Mouse (Mus musculus): ENCODE data around the gene Zfp933. TPM values are rescaled to one million over a fixed set of nuclear protein-coding genes. Genes with fewer than 3 reads are reported as not detected.
"Not testable (repeated sequence)": the region's sequence is repeated elsewhere in the genome, so short reads cannot be mapped to it uniquely, and the experiment has no call there.

Gene Zfp933
- polyA plus RNA-seq, 1 experiment = not detected

DNA sequence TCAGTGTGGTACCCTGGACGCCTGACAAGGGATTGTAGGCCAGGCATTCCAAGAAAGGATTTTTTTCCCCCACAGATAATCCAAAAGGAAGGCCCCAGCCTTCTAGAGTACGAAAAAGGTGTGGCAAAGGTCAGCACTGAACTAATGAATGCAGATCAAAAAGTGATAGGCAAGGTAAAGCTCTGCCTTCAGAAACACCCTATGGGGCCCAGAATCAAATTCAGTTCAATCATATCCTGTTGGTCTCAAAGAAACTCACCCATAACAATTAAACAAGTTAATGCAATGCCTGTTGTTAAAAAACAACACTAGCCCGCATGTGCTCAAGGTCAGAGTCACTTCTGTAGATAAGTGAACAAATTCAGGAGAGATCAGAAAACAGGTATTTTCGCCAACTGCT, 23.8 kb downstream of the Zfp933 start:
- 97% methylated on average over 4 of the region's 4 CpGs for WGBS
- Histone ChIP-seq H3K4me1 (ENCODE audit: control insufficient read depth, insufficient read depth, low read length) (no peaks in the 10 kb centered on the region), H3K4me3 (ENCODE audit: insufficient read depth, low read depth, low read length) (no peak overlapping the region), H3K27ac (ENCODE audit: insufficient read depth, low read depth, low read length) (no peak overlapping the region)
- TF ChIP-seq CTCF (IDR thresholded peaks at IDR 0.05; ENCODE audit: insufficient read depth, low read depth, low read length) (no peak), POLR2A (IDR thresholded peaks at IDR 0.05; ENCODE audit: insufficient read depth, low read depth, low read length) (no peak)

DNA sequence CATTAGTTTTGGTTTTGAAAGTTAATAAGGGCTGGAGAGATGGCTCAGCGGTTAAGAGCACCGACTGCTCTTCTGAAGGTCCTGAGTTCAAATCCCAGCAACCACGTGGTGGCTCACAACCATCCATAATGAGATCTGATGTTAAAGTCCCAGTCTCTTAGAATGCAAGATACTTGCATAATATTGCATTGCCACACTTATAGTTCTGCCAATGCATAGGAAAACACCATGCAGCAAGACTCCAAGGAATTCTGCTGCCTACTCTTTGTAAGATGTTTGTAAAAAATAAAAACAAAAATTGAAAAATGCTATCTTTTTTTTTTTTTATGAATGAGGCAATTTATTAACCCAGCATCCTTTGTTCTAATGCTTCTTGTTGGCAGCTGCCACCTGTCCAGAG, 26.8 kb downstream of the Zfp933 start:
- 91% methylated on average over 3 of the region's 3 CpGs for WGBS

DNA sequence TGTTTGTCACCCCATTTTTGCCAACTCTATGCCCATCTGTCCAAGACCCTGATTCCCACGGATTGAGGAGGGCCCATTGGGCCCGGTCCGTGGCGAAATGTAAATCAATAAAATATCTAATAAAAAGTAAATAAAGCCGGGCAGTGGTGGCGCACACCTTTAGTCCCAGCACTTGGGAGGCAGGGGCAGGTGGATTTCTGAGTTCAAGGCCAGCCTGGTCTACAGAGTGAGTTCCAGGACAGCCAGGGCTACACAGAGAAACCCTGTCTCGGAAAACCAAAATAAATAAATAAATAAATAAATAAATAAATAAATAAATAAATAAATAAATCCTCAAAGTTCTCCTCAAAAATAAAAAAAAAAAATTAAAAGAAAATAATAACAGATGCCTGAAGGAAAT, 28.5 kb downstream of the Zfp933 start:
- whole genome bisulfite sequencing = 84% methylated on average over 7 of the region's 7 CpGs
- not testable (repeated sequence) for H3K4me1 ChIP-seq (ENCODE audit: control insufficient read depth, insufficient read depth, low read length); H3K4me3 ChIP-seq (ENCODE audit: insufficient read depth, low read depth, low read length); H3K27ac ChIP-seq (ENCODE audit: insufficient read depth, low read depth, low read length)

More for the DNA sequence above, 26.8 kb downstream of the Zfp933 start:
- H3K27ac ChIP-seq (ENCODE audit: insufficient read depth, low read depth, low read length); H3K4me1 ChIP-seq (ENCODE audit: control insufficient read depth, insufficient read depth, low read length); H3K4me3 ChIP-seq (ENCODE audit: insufficient read depth, low read depth, low read length): not testable (repeated sequence)

DNA sequence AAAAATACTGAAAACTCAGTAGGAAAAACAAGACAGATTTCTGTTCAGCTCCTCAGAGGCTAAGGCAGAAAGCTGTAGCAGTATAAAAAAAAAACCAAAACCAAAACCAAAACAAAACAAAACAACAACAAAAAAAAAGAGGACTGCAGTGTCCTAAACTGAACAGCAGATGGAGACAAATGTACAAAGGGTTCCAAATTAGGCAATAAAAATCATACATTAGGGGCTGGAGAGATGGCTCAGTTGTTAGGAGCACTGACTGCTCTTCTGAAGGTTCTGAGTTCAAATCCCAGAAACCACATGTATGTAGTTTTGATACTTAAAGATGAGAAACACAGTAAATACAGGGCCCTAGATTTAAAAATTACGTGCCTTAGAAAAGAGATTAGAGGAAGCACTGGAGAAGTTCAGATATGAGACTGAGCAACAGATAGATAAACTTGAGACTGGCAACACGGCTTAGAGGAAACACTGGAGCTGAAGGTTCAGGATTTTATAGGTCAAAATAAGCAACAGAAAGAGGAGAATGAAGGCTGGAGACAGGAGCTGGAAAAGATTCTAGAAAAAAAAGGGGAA, 33.5 kb downstream of the Zfp933 start:
- no peak overlapping the region for H3K27ac ChIP-seq (ENCODE audit: insufficient read depth, low read depth, low read length)
- no peaks in the 10 kb centered on the region for H3K4me1 ChIP-seq (ENCODE audit: control insufficient read depth, insufficient read depth, low read length)
- WGBS = 73% methylated on average over 2 of the region's 2 CpGs
- TF ChIP-seq CTCF (IDR thresholded peaks at IDR 0.05; ENCODE audit: insufficient read depth, low read depth, low read length) = no peak
- no peak for TF ChIP-seq POLR2A (IDR thresholded peaks at IDR 0.05; ENCODE audit: insufficient read depth, low read depth, low read length)
- H3K4me3 ChIP-seq (ENCODE audit: insufficient read depth, low read depth, low read length) = no peak overlapping the region

DNA sequence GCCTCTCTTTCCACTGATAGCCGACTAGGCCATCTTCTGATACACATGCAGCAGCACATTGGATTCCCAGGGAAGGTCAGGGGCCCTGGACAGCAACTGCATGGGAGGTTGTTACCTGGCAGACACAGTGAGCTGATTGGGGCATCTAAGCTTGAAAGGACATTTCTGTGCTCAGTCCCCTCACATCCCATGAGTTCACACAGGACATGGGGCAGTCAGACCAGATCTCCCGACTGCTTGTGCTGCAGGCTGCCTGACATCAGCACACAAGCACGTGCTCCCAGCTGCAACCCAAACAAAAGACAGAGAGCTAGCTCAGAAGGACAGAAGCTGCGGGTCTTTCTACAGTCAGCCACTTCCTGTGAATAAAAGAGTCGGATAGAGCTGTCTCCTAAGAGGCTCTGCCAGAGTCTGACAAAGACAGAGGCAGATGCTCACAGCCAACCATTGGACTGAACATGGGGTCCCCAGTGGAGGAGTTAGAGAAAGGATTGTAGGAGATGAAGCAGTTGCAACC, 34.9 kb downstream of the Zfp933 start:
- WGBS = 36% methylated on average over 5 of the region's 5 CpGs
- peaks cover 3% of the 10 kb centered on the region for H3K4me1 ChIP-seq (ENCODE audit: control insufficient read depth, insufficient read depth, low read length)
- no peak overlapping the region for H3K27ac ChIP-seq (ENCODE audit: insufficient read depth, low read depth, low read length)
- H3K4me3 ChIP-seq (ENCODE audit: insufficient read depth, low read depth, low read length) = no peak overlapping the region
- TF ChIP-seq CTCF (IDR thresholded peaks at IDR 0.05; ENCODE audit: insufficient read depth, low read depth, low read length) = no peak
- no peak for TF ChIP-seq POLR2A (IDR thresholded peaks at IDR 0.05; ENCODE audit: insufficient read depth, low read depth, low read length)

DNA sequence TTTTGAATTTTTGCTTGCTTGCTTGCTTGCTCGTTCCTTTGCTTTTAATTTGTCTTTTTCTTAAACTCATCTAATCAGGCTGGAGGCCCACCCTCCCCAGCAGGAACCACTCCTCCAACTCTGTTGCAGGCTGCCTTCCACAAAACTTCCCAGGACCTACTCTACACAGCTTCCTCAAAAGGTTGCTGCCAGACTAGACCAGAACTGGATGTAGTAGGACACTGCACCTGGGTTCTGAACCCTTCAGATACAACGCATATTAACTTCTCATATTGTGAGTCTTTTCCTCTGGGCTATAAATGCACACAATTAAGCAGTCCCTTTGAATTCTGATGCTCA, 38.2 kb downstream of the Zfp933 start:
- H3K4me1 ChIP-seq (ENCODE audit: control insufficient read depth, insufficient read depth, low read length); H3K27ac ChIP-seq (ENCODE audit: insufficient read depth, low read depth, low read length); H3K4me3 ChIP-seq (ENCODE audit: insufficient read depth, low read depth, low read length): not testable (repeated sequence)
- 41% methylated on average over 2 of the region's 2 CpGs for WGBS

DNA sequence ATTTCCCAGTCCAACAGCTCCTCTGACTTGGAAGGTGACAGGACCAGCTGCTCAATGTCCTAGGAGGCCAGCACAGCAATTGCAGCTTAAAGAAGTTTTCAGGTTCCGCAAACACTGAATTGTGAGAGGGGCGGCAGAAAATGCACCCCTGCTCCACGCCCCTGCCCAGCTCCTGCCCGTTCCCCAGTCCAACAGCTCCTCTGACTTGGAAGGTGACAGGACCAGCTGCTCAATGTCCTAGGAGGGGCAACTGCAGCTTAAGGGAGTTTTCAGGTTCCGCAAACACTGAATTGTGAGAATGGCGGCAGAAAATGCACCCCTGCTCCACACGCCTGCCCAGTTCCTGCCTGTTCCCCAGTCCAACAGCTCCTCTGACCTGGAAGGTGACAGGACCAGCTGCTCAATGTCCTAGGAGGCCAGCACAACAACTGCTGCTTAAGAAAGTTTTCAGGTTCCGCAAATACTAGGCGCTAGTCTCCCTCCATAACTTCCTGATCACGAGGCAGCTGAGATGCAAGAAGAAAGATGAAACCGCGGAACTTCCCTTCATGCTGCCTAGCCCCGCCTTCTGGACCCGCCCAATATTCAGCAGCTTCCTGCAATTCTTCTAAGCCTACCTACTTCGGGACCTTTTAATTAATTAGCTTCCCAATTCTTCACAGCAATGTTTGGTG, 38.7 kb downstream of the Zfp933 start, which contains the start of gene Zfp984:
Gene Zfp984 (minus strand): TSS at position 497 of the 674 bp plus-strand sequence.
- not testable (repeated sequence) for H3K4me1 ChIP-seq (ENCODE audit: control insufficient read depth, insufficient read depth, low read length); H3K27ac ChIP-seq (ENCODE audit: insufficient read depth, low read depth, low read length)
- peak within 1 kb of the TSS; percentile 29 for H3K4me3 ChIP-seq (ENCODE audit: insufficient read depth, low read depth, low read length)
- 16% methylated on average over 15 of the region's 15 CpGs for WGBS

DNA sequence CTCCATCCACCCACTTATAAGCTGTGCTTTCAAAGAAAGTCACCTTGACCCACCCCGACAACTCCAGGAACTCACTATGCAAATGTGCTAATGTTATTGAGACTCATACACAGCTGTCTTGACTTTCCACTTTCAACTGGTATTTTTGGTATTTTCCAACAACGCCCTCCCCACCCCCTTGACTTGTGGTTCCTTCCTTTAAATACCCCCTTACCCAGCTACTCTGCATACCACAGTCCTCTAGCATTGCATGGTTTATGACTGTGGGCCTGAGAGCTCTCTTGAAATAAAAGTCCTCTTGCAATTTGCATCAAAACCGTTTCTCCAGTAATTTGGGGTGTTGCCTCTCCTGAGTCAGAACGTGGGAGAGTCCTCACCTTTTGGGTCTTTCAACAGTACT, 39.7 kb downstream of the Zfp933 start:
- not testable (repeated sequence) for H3K4me1 ChIP-seq (ENCODE audit: control insufficient read depth, insufficient read depth, low read length); H3K4me3 ChIP-seq (ENCODE audit: insufficient read depth, low read depth, low read length); H3K27ac ChIP-seq (ENCODE audit: insufficient read depth, low read depth, low read length)
- WGBS = 79% methylated on average over 4 of the region's 4 CpGs

DNA sequence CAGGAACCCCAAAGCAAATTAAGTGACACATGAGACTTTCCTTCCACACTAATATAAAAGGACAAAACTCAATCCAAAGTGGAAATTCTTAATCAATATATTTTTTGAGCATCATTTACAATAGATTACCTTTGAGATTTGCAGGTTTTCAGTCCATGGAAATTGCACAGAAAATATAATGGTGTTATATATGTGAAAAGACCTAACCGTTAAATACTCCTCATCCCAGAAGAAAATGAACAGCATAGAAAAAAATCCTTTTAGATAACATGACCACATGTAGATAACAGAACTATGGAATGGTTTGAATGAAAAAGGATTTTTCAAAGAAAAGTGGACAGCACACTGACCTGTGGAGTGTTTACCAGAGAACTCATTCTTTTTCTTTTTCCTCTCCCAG, 52.9 kb downstream of the Zfp933 start:
- 94% methylated on average over 1 of the region's 1 CpGs for WGBS
- H3K27ac ChIP-seq (ENCODE audit: insufficient read depth, low read depth, low read length); H3K4me1 ChIP-seq (ENCODE audit: control insufficient read depth, insufficient read depth, low read length); H3K4me3 ChIP-seq (ENCODE audit: insufficient read depth, low read depth, low read length): not testable (repeated sequence)

DNA sequence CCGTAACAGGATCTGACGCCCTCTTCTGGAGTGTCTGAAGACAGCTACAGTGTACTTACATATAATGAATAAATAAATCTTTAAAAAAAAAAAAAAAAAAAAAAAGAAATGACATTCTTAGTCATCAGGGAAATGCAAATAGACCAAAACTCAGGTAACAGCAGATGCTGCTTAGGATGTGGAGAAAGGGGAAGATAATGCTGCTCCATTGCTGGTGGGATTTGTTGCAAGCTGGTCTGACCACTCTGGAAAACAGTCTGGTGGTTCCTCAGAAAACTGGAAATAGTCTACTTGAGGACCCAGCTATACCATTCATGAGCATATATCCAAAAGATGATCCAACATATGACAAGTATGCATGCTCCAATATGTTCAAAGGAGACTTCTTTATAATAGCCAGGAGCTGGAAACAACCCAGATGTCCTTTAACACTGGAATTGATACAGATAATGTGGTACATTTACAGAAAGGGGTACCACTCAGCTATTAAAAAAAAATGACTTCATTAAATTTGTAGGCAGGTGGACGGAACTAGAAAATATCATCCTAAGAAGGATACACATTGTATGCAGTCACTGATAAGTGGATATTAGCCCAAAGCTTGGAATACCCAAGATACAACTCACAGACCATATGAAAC, 54.0 kb downstream of the Zfp933 start:
- over 99% methylated on average over 3 of the region's 3 CpGs for WGBS
- not testable (repeated sequence) for H3K27ac ChIP-seq (ENCODE audit: insufficient read depth, low read depth, low read length); H3K4me1 ChIP-seq (ENCODE audit: control insufficient read depth, insufficient read depth, low read length); H3K4me3 ChIP-seq (ENCODE audit: insufficient read depth, low read depth, low read length)

DNA sequence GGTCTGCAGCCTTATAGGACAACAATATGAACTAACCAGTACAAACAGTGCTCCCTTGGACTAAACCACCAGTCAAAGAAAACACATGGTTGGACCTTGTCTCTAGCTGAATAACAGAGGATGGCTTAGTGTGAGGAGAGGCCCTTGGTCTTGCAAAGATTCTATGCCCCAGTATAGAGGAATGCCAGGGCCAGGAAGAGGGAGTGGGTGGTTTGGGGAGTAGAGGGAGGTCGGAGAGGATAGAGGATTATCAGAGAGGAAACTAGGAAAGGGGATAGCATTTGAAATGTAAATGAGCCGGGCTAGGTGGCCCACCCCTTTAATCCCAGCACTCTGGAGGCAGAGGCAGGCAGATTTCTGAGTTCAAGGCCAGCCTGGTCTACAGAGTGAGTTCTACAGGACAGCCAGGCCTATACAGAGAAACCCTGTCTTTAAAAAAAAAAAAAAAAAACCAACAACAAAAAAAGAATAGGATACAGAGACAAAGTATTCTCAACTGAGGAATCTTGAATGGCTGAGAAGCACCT, 54.7 kb downstream of the Zfp933 start:
- H3K4me3 ChIP-seq (ENCODE audit: insufficient read depth, low read depth, low read length); H3K4me1 ChIP-seq (ENCODE audit: control insufficient read depth, insufficient read depth, low read length); H3K27ac ChIP-seq (ENCODE audit: insufficient read depth, low read depth, low read length): not testable (repeated sequence)
- 71% methylated on average over 2 of the region's 2 CpGs for WGBS

DNA sequence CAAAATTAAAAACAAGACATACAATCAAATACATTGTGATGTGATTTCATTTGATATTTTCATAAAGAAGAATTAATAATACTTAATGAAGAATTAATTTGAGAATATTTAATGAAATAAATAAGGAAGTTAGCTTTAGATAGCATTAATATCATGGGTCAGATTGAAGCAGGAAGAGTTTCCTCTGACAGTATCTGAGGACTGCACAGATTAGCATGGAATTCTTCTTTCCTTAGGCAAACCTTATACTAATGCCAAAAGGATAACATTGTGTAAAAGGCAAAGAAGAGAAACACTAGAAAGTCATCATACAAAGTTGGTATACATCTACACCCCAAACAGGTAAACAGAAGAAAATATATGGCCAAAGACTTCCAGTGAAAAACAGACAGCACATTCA, 56.4 kb downstream of the Zfp933 start:
- not testable (repeated sequence) for H3K27ac ChIP-seq (ENCODE audit: insufficient read depth, low read depth, low read length); H3K4me3 ChIP-seq (ENCODE audit: insufficient read depth, low read depth, low read length); H3K4me1 ChIP-seq (ENCODE audit: control insufficient read depth, insufficient read depth, low read length)

Measured in olfactory bulb, adult 2 months (tissue).